Mouse (Mus musculus) spleen, postnatal 0 days (tissue): ENCODE measurements around the gene Myocd. TPM values are rescaled to one million over a fixed set of nuclear protein-coding genes. Genes with fewer than 3 reads are reported as not detected.

ENCODE experiments used
- polyA plus RNA-seq: library from polyadenylated mRNA; unstranded; fragments of >200 nt; fragmentation: Nextera tagmentation; extraction: Ambion mirVana; gene quantifications from 2 replicates; pipeline ENCODE4 v1.2.1, GENCODE M21; 2015

The Myocd gene
- 0.58 and 1.2 TPM in 2 replicates for polyA plus RNA-seq

DNA sequence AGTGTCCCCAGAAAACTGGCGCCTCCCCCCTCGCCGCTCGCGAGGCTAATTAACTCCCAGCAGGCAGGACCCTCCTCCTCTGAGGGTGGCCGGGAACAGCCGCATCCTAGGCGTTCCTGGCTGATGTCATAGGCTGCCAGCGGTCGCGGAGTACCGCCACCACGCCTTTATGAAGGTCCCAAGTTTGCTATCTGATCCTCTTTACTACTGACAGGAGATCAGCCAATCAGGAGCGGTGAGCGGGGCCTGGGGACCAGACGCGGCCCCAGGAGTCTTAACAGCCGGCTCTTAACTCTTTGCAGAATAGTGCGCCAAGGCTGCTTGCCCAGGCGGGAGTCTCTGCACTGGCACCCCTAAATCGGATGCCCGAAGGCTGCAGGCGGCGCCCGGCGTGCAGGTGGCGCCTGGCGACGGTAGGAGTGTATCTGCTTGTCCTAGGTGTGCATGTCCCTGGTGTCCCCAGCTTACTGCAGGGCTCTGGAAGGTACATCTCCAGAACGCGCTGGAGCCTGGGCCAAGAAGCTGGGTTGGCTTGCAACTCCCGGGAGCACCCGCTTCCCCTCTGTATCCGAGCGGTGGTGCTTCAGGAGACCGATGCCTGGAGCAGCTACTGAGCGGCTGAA, at the start of gene Myocd:
Myocd (minus strand) TSS at position 139 of the 623 bp plus-strand sequence.

DNA sequence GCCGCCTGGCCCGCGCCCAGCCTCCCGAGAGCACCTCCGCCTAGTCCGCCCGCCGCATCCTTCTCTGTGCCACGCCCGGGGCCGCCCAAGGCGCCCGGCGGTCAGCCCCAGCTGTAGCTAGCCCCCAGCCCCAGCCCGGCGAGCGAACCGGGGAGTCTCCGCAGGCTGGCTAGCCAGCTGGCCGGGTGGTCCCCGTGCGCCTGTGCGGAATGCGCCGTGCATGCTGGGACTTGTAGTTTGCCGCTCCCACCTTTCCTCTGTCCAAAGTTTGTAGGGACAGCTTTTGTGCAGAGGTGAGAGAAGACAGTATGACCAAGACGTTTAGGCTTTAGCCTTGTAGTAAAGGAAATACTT, 107.0 kb downstream of the Myocd start, which contains the start of gene Arhgap44:
Arhgap44 (minus strand) TSS at position 195 of the 354 bp plus-strand sequence.

DNA sequence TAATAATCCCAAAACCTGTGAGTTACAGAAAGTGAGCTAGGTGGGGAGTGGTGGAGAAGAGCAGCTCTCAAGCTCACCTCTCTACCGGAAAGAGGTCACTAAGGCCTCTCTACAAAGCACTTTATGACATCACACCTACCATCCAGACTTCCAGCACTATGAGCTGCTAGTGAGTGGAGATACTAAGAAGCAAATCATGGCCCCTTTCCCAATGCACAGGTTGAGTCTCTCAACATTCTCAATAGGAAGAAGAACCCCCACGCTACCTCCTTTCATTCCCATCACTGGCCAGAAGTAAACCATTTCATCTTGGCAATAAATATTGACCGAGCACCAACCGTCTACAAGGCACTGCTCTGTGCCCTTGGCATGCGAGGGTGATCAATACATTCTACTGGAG, 110.0 kb downstream of the Myocd start, which contains the start of gene 1700086D15Rik:
1700086D15Rik (minus strand) TSS at position 101 of the 400 bp plus-strand sequence.

Other genes starting within 250 kb of the Myocd start
- gene 1700086D15Rik, start 110.1 kb downstream of the Myocd start, polyA plus RNA-seq, result 0.12 TPM in 1 of 2 replicates, not detected in the other
- 1.4 and 1.7 TPM in 2 replicates for gene Arhgap44, start 107.0 kb downstream of the Myocd start, polyA plus RNA-seq